Mouse (Mus musculus) monocyte, adult 2 months (primary cell): Measurements from ENCODE around the gene Rhbdf2.
A peak's percentile ranks its signal among the peaks of the same experiment; 100 is the strongest.
"Not testable (repeated sequence)": the region's sequence is repeated elsewhere in the genome, so short reads cannot be mapped to it uniquely, and the experiment has no call there.

ENCODE experiments used
- DNase-seq, 2 experiments: peaks; one replicate each; pipeline ENCODE4 v3.0.0; 2022; ENCODE audit warnings: low spot score in 2 of 2, low read depth in 1 of 2

The Rhbdf2 gene

GRCm38 (mm10) chr11:116620073-116620472, 6.7 kb downstream of the Rhbdf2 start:
- DNase-seq, result no peak

DNA sequence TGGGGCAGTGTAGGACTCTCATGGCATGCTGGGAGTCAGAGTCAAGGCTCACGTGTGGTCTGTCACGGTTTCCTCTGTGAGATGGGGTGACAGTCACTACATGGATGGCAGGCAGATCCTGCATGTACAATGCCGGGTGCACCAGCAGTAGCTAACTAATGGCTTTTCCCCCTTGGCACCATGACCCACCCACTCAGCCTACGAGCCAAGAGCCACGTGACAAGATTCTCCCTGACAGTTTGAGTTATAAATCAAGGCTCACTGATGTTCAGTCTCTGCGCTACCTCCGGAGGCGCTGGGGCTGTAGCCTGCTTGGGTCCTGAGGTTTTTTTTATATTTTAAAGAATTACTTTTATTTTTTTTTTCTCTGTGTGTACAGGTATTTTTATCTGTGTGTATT, 7.3 kb downstream of the Rhbdf2 start:
- DNase-seq, result no peak

DNA sequence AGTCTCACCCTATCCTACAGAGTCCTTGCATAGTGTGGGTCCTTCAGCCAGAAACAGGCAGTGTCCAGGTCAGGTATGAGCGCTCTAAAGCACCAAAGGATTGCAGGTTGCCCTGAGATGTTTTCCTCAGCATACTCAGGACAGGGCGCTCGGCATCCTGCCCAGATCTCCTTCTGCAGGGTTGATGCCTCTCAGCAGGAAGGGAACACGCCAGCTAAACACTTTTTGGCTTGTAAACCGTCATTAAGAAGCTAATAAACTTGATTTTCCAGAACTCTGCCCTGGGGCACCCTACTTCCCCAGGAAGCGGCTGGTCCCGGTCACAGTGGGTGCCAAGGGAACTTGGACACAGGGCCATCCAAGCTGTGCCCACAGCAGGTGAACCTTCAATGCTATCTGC, 7.7 kb downstream of the Rhbdf2 start:
- DNase-seq, result no peak

- DNase-seq, result no peak
Measured at GRCm38 (mm10) chr11:116618666-116619065, 8.2 kb downstream of the Rhbdf2 start.

GRCm38 (mm10) chr11:116617641-116618040, 9.2 kb downstream of the Rhbdf2 start:
- peak in 1 of 2 experiments; percentile 46 for DNase-seq

- peak; percentile 72 to 75 for DNase-seq
Measured at GRCm38 (mm10) chr11:116616438-116617118, 10.2 kb downstream of the Rhbdf2 start.

- DNase-seq, result peak; percentile 80
Measured at GRCm38 (mm10) chr11:116615735-116616437, 10.9 kb downstream of the Rhbdf2 start.

DNA sequence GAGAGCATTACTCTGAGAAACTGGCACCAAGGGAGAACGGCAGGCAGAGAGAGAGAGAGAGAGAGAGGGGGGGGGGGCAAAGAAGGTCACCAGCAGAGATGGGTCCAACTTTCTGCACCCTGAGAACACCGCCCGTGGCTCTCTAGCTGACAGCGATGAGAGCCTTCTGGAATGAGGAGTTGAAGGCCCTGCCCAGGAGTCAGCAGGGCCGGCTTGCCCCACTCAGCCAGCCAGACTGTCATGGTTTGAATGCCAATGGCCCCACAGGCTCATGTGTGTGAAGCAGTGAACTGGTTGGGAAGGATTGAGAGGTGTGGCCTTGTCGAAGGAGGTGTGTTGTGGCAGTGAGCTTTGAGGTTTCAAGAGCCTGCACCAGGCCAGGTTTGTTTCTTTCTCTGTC, 13.6 kb downstream of the Rhbdf2 start:
- no peak for DNase-seq

- no peak for DNase-seq
Measured at GRCm38 (mm10) chr11:116612554-116612953, 14.3 kb downstream of the Rhbdf2 start.

DNA sequence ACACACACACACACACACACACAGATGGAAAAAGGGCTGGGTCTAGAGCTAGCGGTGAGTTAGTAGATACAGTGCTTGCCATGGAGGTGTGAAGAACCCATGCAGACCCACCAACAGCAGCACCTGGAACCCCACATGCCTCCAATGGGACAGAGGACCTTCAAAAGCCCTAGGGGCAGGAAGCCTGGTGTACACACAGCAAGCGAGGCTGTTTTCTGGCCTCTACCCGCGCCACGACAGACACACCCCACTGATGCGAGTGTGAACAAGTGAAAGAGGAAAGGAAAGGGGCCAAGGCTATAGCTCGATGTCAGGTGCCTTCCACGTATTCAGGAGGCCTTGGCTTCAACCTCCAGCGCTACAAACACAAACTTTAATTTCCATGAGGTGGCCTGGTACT, 14.9 kb downstream of the Rhbdf2 start:
- no peak for DNase-seq

DNA sequence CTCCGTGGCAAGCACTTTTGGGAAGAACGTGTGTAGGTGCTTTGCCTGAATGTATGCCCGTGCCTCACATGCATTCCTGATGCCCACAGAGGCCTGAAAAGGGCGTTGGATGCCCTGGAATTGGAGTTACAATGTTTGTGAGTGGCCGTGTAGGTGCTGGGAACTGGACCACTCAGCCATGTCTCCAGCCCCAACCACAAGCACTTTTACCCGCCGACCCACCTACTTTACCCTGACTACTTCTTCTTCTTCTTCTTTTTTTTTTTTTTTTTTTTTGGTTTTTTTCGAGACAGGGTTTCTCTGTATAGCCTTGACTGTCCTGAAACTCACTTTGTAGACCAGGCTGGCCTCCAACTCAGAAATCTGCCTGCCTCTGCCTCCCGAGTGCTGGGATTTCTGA, 15.7 kb downstream of the Rhbdf2 start:
- not testable (repeated sequence) for DNase-seq

DNA sequence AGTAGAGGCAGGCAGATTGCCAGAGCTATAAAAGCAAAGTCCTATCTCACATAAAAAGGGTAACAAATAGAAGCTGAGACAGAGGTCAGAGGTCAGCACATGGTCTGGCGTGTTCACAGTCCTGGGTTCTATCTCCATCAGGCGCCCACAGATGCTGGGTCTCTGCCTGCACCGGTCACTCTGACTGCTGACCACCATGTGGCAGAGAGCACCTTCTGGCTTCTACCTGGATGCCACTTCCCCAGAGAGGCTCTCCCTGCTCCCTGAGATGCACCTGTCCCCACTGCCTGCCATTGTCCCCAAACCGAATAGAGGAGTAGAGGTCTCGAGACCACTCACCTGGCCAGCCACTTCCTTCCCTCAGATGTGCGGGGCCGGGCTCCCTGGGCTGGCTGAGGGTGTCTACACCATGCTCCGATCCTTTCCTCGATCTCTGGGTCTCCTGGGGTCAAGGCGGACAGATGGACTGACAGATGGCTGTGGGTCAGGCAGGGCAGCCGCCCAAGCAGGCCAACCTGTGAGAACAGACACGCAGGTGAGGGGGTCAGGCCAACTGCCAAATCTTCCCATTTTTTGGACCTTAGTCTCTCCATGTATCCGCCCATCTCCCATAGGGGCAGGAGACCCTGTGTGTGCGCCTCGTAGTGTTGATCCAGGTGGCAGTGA, 16.7 kb downstream of the Rhbdf2 start:
- no peak for DNase-seq

- DNase-seq, result no peak
Measured at GRCm38 (mm10) chr11:116607717-116608116, 19.1 kb downstream of the Rhbdf2 start.

DNA sequence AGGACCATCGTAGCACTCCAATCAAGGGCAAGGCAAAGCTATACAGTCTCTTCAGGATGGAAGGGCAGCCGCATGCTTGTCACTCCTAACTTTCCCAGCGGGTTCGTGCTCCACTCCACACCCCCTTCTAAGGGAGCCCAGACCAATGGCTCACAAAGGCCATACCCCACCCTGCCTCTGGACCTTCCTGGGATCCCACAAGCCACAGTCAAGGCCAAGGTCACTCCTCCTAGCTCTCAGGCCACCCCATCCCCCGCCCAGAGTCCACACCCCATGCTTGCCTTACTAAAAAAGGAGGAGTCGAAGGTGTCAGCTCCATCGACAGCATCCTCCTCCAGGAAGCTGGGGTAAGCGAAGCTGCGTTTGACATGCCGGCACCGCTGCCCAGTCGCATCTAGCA, 22.7 kb downstream of the Rhbdf2 start:
- no peak for DNase-seq

- peak in 1 of 2 experiments; percentile 47 for DNase-seq
Measured at GRCm38 (mm10) chr11:116603339-116603738, 23.5 kb downstream of the Rhbdf2 start.

GRCm38 (mm10) chr11:116602043-116602442, 24.8 kb downstream of the Rhbdf2 start:
- no peak for DNase-seq

- no peak for DNase-seq
Measured at GRCm38 (mm10) chr11:116601166-116601565, 25.7 kb downstream of the Rhbdf2 start.

DNA sequence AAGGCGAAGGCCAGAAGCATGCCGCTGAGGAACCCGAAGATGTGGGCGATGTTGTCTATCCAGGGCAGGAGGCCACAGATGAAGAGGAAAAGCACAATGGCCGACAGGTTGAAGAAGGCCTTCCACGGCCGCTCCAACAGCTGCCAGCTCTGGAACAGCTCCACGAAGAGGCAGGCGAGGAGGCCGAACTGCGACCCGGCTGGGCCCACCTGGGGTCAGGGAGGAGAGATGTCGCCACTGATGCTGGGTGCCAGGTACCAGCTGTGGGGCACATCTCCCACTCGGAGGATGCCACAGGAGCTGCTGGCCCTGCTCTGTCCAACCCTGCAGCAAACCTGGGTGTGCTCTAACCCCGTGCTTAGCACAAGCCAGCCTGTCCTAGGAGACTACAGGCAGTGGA, 27.6 kb downstream of the Rhbdf2 start:
- DNase-seq, result no peak

GRCm38 (mm10) chr11:116598193-116598592, 28.6 kb downstream of the Rhbdf2 start:
- DNase-seq, result no peak

GRCm38 (mm10) chr11:116596766-116597165, 30.1 kb downstream of the Rhbdf2 start:
- no peak for DNase-seq

- no peak for DNase-seq
Measured at GRCm38 (mm10) chr11:116593345-116593744, 33.5 kb downstream of the Rhbdf2 start.

DNA sequence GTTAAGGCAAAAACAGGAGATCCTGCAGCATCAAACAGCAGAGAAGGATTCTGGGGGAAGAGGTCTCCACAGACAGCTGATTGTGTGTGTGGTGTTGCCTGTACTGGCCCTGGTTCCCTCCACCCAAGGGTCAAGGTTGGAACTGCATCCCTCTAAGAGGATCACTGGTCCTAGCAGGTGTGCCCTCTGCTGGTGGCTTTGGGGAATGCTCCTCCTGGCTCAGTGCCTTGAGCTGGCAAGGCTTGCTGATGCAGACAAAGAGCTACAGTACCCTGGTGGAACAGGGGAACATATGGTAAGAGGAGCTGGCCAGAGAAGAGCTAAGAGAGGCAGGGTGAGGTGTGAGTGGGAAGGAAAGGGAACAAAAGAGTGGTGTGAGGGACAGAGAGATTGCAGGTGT, 34.4 kb downstream of the Rhbdf2 start:
- peak; percentile 77 to 88 for DNase-seq
